Mouse (Mus musculus) C2C12 (cell line): Measurements from ENCODE around the gene Gprasp2.
"Not testable (repeated sequence)": the region's sequence is repeated elsewhere in the genome, so short reads cannot be mapped to it uniquely, and the experiment has no call there.

ENCODE experiments used
- CTCF ChIP-seq: IDR thresholded peaks from one replicate; pipeline ENCODE4 v1.5.1; 2011; ENCODE audit not compliant: control insufficient read depth, insufficient read depth, insufficient read length
- MAX ChIP-seq: IDR thresholded peaks from one replicate; pipeline ENCODE4 v1.6.1; 2011; ENCODE audit warnings: mild to moderate bottlenecking, control low read depth

DNA sequence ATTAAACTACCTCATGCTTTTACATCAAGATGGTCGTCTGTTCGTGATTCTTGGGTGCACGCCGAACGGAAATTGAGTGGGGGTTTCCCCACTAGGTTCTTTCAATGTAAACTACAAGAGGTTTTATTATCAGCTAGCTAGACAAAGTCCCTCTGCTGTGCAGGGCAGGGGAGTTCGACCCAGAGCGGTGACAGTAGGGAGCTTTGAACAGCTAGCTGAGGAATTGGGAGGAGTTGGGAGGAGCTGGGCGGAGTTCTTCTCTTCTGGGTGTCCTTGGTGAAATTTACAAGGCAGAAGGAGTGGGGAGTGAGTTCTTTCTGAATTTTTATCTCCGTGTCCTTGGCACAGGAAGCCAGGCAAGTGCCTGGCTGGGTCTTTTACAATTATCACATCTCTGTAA, 28.0 kb downstream of the Gprasp2 start:
- TF ChIP-seq CTCF, MAX: not testable (repeated sequence)
